Mouse (Mus musculus): Measurements from ENCODE around the gene Il31ra. TPM values are rescaled to one million over a fixed set of nuclear protein-coding genes. Genes with fewer than 3 reads are reported as not detected.

Il31ra gene
- polyA plus RNA-seq, 1 experiment from 2014 or later: 0.09 TPM

GRCm38 (mm10) chr13:112527186-112527585 is 67.0 kb downstream of the Il31ra start:
- Histone ChIP-seq H3K9me3 (ENCODE audit: control insufficient read depth, low read length) (no peaks in the 10 kb centered on the region), H3K4me3 (ENCODE audit: low read depth, low read length) (no peak overlapping the region), H3K27ac (ENCODE audit: low read depth) (no peak overlapping the region), H3K36me3 (ENCODE audit: control insufficient read depth, insufficient read depth, low read length) (no peaks in the 10 kb centered on the region), H3K4me2 (ENCODE audit: low read length) (no peak overlapping the region), H3K9ac (ENCODE audit: low read length) (no peak overlapping the region), H3K27me3 (replicated peaks; ENCODE audit: control insufficient read depth, insufficient read depth, low read length) (no peaks in the 10 kb centered on the region), H3K4me1 (replicated peaks; ENCODE audit: control insufficient read depth, insufficient read depth, low read length) (no peaks in the 10 kb centered on the region)
- DNase-seq (ENCODE audit: low spot score) (no peak), ATAC-seq (replicated peaks; ENCODE audit: low FRiP score, low TSS enrichment, low read depth) (no peak)
- 54% methylated on average over 1 of the region's 1 CpGs for WGBS

DNA sequence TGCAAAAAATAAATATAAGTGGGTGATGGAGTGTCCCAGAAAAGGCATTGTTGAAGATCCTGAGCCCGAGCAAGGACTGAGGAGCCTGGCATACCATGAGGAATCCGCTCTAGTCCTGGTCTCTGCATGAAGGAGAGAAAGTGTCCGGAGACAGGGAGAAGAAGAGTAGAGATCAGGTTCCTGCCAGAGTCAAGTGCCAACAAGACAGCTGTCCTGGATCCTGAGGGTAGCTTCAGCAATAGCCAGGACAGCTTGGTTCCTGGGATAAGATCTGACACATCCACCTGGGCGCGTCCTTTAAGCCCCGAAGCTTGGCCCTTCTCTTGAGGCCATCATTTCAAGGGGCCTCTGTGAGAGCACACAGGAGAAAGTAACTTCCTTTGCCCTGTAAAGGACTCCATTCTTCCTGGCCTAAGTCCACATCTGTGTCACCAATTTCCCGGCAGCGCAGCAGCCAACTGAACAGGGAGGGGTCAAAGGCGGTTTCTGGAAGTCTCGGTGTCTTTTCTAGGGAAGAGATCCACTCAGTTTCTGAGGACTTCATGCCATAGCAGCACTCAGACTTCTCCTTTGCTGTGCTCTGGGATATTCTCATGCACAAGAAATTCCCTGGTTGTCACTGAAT is 70.7 kb downstream of the Il31ra start:
- ATAC-seq (replicated peaks; ENCODE audit: low FRiP score, low TSS enrichment, low read depth) (no peak), DNase-seq (ENCODE audit: low spot score) (no peak)
- H3K27me3 ChIP-seq (replicated peaks; ENCODE audit: control insufficient read depth, insufficient read depth, low read length): no peaks in the 10 kb centered on the region
- H3K4me2 ChIP-seq (ENCODE audit: low read length): no peak overlapping the region
- no peaks in the 10 kb centered on the region for H3K36me3 ChIP-seq (ENCODE audit: control insufficient read depth, insufficient read depth, low read length)
- no peak overlapping the region for H3K4me3 ChIP-seq (ENCODE audit: low read depth, low read length)
- H3K9ac ChIP-seq (ENCODE audit: low read length): no peak overlapping the region
- no peak overlapping the region for H3K27ac ChIP-seq (ENCODE audit: low read depth)
- 87% methylated on average over 10 of the region's 10 CpGs for WGBS
- H3K4me1 ChIP-seq (replicated peaks; ENCODE audit: control insufficient read depth, insufficient read depth, low read length): no peaks in the 10 kb centered on the region
- peaks cover 6% of the 10 kb centered on the region; the same call in 1 of the 2 replicates for H3K9me3 ChIP-seq (ENCODE audit: control insufficient read depth, low read length)

- H3K4me2 ChIP-seq (ENCODE audit: low read length): no peak overlapping the region
- no peak overlapping the region for H3K27ac ChIP-seq (ENCODE audit: low read depth)
- H3K36me3 ChIP-seq (ENCODE audit: control insufficient read depth, insufficient read depth, low read length): no peaks in the 10 kb centered on the region
- no peak overlapping the region for H3K4me3 ChIP-seq (ENCODE audit: low read depth, low read length)
- peaks cover 11% of the 10 kb centered on the region; the same call in 1 of the 2 replicates for H3K9me3 ChIP-seq (ENCODE audit: control insufficient read depth, low read length)
- ATAC-seq (replicated peaks; ENCODE audit: low FRiP score, low TSS enrichment, low read depth) (no peak), DNase-seq (ENCODE audit: low spot score) (no peak)
- WGBS: 80% methylated on average over 3 of the region's 3 CpGs
- H3K9ac ChIP-seq (ENCODE audit: low read length): no peak overlapping the region
- no peaks in the 10 kb centered on the region for H3K27me3 ChIP-seq (replicated peaks; ENCODE audit: control insufficient read depth, insufficient read depth, low read length)
- H3K4me1 ChIP-seq (replicated peaks; ENCODE audit: control insufficient read depth, insufficient read depth, low read length): no peaks in the 10 kb centered on the region
Observed at GRCm38 (mm10) chr13:112522896-112523295, 71.3 kb downstream of the Il31ra start.

DNA sequence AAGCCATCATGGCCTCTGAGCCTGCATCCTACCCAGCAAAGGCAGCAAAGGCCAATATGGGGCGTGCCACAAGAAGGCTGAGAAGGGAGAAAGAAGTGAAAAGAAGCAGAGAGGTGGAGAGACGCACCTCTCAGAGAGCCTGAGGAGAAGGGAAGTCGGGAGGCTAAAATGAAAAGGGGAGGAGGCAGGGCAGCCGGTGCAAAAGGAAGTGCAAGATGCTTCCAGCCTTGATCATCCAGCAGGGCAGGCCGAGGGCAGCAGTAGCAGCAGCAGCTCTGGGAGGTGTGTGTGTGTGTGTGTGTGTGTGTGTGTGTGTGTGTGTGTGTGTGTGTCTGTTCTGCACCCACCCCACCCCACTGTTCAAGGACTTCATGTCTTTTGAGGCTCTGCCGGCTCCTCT is 71.9 kb downstream of the Il31ra start:
- DNase-seq (ENCODE audit: low spot score) (no peak), ATAC-seq (replicated peaks; ENCODE audit: low FRiP score, low TSS enrichment, low read depth) (no peak)
- Histone ChIP-seq H3K4me1 (replicated peaks; ENCODE audit: control insufficient read depth, insufficient read depth, low read length) (no peaks in the 10 kb centered on the region), H3K9ac (ENCODE audit: low read length) (no peak overlapping the region), H3K4me3 (ENCODE audit: low read depth, low read length) (no peak overlapping the region), H3K4me2 (ENCODE audit: low read length) (no peak overlapping the region), H3K9me3 (ENCODE audit: control insufficient read depth, low read length) (peaks cover 15% of the 10 kb centered on the region; the same call in 1 of the 2 replicates), H3K27ac (ENCODE audit: low read depth) (no peak overlapping the region), H3K36me3 (ENCODE audit: control insufficient read depth, insufficient read depth, low read length) (no peaks in the 10 kb centered on the region), H3K27me3 (replicated peaks; ENCODE audit: control insufficient read depth, insufficient read depth, low read length) (no peaks in the 10 kb centered on the region)
- WGBS: 48% methylated on average over 6 of the region's 6 CpGs

DNA sequence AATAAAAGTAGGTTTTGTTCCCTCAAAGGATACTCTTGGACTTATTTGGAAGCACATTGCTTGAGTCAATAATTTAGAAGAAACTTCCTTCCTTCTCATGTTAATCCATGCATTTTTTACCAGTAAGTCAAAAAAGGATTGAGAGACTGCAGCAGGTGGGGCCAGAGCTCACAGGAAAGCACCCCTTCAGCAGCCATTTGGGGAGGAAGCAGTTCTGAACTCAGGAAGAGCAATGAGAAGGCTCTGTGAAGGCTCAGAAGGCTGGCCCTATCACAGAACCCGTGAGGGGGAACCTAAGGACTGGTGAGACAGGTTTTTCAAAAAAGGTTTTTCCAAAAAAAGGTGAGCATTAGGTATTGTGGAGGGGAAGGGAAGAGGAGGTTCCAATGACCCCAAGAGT is 79.6 kb downstream of the Il31ra start:
- no peak for ATAC-seq (replicated peaks; ENCODE audit: low FRiP score, low TSS enrichment, low read depth)
- Histone ChIP-seq H3K4me2 (ENCODE audit: low read length) (no peak overlapping the region), H3K9ac (ENCODE audit: low read length) (no peak overlapping the region), H3K27me3 (replicated peaks; ENCODE audit: control insufficient read depth, insufficient read depth, low read length) (no peaks in the 10 kb centered on the region), H3K9me3 (ENCODE audit: control insufficient read depth, low read length) (peaks cover 15% of the 10 kb centered on the region; the same call in 1 of the 2 replicates), H3K27ac (ENCODE audit: low read depth) (no peak overlapping the region), H3K4me1 (replicated peaks; ENCODE audit: control insufficient read depth, insufficient read depth, low read length) (no peaks in the 10 kb centered on the region), H3K36me3 (ENCODE audit: control insufficient read depth, insufficient read depth, low read length) (no peaks in the 10 kb centered on the region), H3K4me3 (ENCODE audit: low read depth, low read length) (no peak overlapping the region)
- 48% methylated on average over 1 of the region's 1 CpGs for WGBS
- no peak for DNase-seq (ENCODE audit: low spot score)

- 70% methylated on average over 5 of the region's 5 CpGs for WGBS
Observed at GRCm38 (mm10) chr13:112512824-112513223, 81.3 kb downstream of the Il31ra start.

DNA sequence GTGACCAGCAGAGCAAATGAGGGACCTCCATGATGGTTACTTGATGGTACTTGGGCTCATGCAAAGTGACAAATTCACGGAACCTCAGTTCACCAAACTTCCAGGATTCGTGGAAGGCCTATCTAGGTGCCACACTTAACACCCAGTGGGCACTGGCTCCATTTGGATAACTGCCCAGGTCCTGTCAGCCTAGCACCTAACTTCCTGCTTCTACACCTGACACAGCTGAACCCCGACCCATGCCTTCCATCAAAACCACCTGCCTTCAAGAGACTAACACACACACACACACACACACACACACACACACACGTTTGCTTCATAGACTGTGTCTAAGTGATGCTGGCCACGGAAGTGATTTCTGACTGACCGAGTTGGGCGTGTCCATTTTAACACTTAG is 82.3 kb downstream of the Il31ra start:
- Histone ChIP-seq H3K4me2 (ENCODE audit: low read length) (no peak overlapping the region), H3K27me3 (replicated peaks; ENCODE audit: control insufficient read depth, insufficient read depth, low read length) (no peaks in the 10 kb centered on the region), H3K36me3 (ENCODE audit: control insufficient read depth, insufficient read depth, low read length) (peaks cover 14% of the 10 kb centered on the region), H3K9ac (ENCODE audit: low read length) (no peak overlapping the region), H3K4me3 (ENCODE audit: low read depth, low read length) (no peak overlapping the region), H3K27ac (ENCODE audit: low read depth) (no peak overlapping the region), H3K4me1 (replicated peaks; ENCODE audit: control insufficient read depth, insufficient read depth, low read length) (no peaks in the 10 kb centered on the region), H3K9me3 (ENCODE audit: control insufficient read depth, low read length) (no peaks in the 10 kb centered on the region)
- WGBS: 88% methylated on average over 7 of the region's 7 CpGs
- ATAC-seq (replicated peaks; ENCODE audit: low FRiP score, low TSS enrichment, low read depth) (no peak), DNase-seq (ENCODE audit: low spot score) (no peak)

More at GRCm38 (mm10) chr13:112512824-112513223, 81.3 kb downstream of the Il31ra start:
- Histone ChIP-seq H3K27me3 (replicated peaks; ENCODE audit: control insufficient read depth, insufficient read depth, low read length) (no peaks in the 10 kb centered on the region), H3K27ac (ENCODE audit: low read depth) (no peak overlapping the region), H3K9ac (ENCODE audit: low read length) (no peak overlapping the region), H3K36me3 (ENCODE audit: control insufficient read depth, insufficient read depth, low read length) (peaks cover 5% of the 10 kb centered on the region), H3K4me3 (ENCODE audit: low read depth, low read length) (no peak overlapping the region), H3K4me1 (replicated peaks; ENCODE audit: control insufficient read depth, insufficient read depth, low read length) (no peaks in the 10 kb centered on the region), H3K4me2 (ENCODE audit: low read length) (no peak overlapping the region), H3K9me3 (ENCODE audit: control insufficient read depth, low read length) (peaks cover 3% of the 10 kb centered on the region; the same call in 1 of the 2 replicates)
- DNase-seq (ENCODE audit: low spot score): no peak
- no peak for ATAC-seq (replicated peaks; ENCODE audit: low FRiP score, low TSS enrichment, low read depth)

GRCm38 (mm10) chr13:112511261-112511660 is 82.9 kb downstream of the Il31ra start:
- DNase-seq (ENCODE audit: low spot score) (no peak), ATAC-seq (replicated peaks; ENCODE audit: low FRiP score, low TSS enrichment, low read depth) (0 out of 2 replicates have a peak, but pooled peaks have one; percentile 34)
- no peaks in the 10 kb centered on the region for H3K4me1 ChIP-seq (replicated peaks; ENCODE audit: control insufficient read depth, insufficient read depth, low read length)
- peaks cover 19% of the 10 kb centered on the region for H3K36me3 ChIP-seq (ENCODE audit: control insufficient read depth, insufficient read depth, low read length)
- no peak overlapping the region for H3K9ac ChIP-seq (ENCODE audit: low read length)
- WGBS: 70% methylated on average over 11 of the region's 11 CpGs
- no peak overlapping the region for H3K27ac ChIP-seq (ENCODE audit: low read depth)
- H3K27me3 ChIP-seq (replicated peaks; ENCODE audit: control insufficient read depth, insufficient read depth, low read length): no peaks in the 10 kb centered on the region
- no peak overlapping the region for H3K4me2 ChIP-seq (ENCODE audit: low read length)
- H3K9me3 ChIP-seq (ENCODE audit: control insufficient read depth, low read length): no peaks in the 10 kb centered on the region
- H3K4me3 ChIP-seq (ENCODE audit: low read depth, low read length): no peak overlapping the region
